Mouse (Mus musculus): Measurements from ENCODE around the gene Ahctf1.
"Not testable (repeated sequence)": the region's sequence is repeated elsewhere in the genome, so short reads cannot be mapped to it uniquely, and the experiment has no call there.

Ahctf1 gene

DNA sequence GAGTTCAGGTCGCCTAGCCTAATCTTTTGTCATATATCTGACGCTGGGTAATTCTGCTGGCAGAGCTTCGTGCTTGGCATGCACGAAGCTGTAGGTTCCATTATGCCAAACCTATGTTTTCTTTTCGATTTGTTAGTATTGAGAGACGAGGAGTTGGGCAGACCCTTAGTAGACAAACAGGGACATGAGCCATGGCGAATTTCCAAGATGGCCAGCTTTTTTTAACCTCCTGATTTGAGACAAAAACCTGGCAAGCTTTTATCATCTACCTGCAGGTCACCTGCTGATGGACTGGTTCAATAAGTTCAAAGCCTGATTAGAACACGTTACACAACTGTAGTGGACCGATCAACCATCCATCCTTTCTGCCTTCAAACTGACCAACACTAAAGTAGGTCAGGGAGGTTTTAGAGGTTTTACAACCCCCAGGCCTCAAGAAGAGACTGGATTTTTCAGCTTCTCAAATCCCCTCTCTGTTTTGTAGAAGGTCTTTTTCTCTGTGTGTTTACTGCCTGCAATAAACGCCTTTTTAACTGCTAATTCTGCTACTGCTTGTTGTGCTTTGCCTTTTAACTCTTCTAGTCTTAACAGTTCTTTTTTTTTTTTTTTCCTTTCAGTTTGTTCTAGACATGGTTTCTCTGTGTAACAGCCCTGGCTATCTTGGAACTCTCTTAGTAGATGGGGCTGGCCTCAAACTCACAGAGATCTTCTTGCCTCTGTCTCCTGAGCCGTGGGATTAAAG is 831 bp upstream of the Ahctf1 start:
- no peak for DNase-seq (ENCODE audit: low spot score)

DNA sequence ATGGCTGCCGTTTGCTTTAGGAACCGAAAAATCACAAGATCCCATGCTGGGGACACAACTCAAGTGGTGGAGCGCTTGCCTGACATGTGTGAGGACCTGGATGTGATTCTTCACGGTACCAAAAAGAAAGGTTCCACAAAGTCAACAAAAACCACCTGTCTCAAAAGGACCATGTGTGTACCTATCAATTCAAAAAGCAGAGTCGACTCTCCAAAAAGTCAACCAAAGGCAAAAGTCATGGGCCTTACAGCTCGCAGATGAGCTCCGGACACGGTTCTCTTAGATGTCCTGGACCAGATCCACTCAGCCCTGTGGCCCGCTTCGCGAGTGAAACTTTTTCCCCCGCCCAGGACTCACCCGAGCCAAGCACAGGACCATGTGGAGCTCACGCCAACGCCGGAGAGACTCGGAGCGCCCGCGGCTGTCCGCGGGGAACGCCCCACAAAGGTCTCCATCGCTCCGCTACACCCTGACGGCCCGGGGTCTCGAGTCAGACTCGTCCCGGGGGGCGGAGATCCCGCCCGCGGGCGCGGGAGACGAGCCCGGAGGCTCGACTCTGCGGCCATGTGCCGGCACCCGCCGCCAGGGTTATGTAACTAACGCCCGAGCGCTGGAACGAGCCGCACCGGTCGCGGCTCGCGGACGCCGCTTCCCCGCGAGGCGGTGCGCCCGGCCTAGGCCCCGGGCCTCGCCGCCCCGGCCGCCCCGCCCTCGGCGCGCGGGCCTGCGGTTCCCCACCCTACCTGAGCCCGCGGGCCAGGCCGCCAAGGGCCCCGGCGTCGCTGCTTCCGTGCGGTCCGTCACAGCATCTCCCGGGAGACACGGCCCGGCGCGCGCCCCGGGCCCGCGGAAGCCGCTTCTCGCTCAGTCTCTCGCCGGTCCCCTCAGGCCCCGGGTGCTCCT is 619 bp downstream of the Ahctf1 start, which contains the start of gene Gm10518:
TSS of gene Gm10518 (plus strand) at position 767 of the 903 bp plus-strand sequence.
- DNase-seq (ENCODE audit: low spot score), result peak; percentile 74

DNA sequence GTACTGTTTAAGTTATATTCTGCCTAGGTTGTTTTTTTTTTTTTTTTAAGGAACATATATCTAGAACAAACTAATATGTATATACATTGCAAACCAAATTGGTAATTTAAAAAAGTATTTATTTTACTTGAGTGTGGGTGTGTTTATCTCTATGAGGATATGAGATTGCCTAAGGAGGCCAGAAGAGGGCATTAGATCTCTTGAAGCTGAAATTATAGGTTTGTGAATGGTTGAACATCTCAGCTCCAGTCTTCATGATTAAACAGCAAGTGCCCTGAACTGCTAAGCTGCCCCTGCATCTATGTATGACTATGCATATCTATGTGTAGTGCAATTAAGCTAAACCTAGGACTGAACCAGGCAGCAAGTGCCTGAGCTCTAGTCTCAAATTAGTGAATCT is 4.7 kb downstream of the Ahctf1 start:
- no peak for DNase-seq (ENCODE audit: low spot score)

DNA sequence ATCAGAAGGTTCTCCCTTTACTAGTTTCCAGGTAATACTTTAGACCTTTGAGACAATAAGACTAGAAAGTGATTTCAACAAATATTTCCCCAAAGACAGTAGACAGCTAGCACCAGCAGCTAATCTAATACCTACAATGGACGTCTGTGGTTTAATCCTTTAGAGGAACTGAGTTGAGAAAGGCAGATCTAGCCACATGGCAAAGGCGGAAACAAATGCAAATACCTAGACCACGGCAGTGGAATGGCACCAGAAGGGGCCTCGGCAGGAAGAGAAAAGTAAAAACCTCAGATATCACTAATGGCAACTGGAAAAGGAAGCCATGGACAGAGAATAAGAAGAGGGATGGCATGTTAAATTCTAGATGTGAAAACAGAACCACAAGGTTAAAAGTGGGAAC is 16.2 kb downstream of the Ahctf1 start:
- DNase-seq (ENCODE audit: low spot score), result no peak

DNA sequence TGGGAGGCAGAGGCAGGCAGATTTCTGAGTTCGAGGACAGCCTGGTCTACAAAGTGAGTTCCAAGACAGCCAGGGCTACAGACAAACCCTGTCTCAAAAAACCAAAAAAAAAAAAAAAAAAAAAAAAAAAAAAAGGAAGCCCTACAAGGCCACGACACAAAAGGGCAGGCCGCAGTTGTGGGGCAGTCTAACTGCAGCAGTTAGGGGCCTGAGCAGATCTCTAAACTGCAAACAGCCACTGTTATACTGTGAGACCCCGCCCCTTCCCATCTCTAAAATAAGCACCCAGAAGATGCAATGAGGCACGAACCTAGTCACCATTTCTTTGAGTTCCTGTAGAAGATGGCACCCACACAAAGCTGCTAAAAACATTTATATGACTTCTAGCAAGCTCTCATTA is 18.0 kb downstream of the Ahctf1 start:
- no peak for DNase-seq (ENCODE audit: low spot score)

DNA sequence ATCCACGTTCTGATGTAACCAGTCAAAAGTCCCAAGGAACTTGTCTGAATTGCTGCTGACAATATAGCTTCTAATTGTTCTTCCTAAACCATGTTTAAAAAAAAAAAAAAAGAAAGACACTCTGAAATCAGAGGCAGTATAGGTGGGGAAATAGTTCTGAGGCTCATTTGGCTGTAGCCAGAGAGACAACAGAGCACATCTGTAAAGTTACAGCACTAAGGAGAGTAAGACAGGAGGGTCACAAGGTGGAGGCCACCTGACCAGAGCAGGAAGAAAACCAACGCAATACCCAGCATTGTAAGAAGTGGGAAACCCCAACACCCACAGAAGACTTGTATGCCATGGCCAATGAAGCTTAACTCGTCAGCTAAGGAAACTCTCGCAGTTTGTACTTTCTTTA is 19.4 kb downstream of the Ahctf1 start:
- no peak for DNase-seq (ENCODE audit: low spot score)

DNA sequence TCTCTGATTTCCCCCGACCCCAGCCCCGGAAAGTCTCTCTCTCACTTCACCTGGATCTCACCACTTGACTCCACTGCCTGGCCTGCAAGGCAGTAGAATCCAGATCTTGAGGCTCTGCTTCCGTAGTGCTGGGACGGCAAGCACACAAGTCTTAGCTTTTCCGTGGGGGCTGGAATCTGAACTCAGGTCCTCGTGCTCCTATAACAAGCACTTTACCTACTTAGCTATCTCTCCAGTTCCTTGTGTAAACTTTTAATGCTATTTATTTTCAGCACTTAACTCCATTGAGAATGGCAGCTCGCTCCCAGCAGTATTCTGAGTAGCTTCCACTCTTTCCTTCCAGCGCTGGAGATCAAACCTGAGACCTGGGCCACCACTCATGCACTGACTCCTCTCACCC is 26.6 kb downstream of the Ahctf1 start:
- DNase-seq (ENCODE audit: low spot score), result no peak

DNA sequence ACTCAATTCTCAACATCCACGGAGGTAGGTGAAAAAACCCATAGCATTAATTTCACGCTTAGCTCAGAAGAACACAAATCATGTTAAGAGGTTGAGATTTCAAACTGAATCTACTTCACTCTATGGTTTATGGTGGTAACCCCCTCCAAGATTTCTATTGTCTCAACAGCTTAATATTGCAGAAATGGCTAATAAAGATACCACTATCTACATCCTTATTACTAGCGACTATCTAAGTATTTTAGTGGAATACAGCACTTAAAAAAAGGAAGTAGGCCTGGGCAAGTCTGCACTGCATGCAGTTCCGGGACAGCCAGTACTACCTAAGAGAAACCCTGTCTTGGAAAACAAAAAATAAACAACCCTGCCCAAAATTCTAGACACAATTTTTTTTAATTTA is 42.9 kb downstream of the Ahctf1 start:
- DNase-seq (ENCODE audit: low spot score), result no peak

DNA sequence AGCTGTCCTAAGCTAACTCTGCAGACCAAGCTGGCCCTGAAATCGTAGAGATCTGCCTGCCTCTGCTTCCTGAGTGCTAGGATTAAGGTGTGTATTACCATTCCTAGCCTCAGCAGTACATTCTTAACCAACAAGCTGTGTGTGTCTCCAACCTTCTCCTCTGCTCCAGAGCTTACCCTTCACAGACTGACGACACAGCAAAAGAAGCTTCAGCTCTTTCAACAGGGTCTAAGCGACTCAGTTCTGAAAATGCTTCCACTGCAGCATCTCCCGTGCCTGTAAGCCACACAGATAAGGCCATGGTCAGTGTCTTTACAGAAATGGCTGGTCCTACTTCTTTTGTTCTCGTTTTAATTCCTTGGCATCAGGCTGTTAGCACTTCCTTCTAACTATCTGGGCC is 43.4 kb downstream of the Ahctf1 start:
- no peak for DNase-seq (ENCODE audit: low spot score)

DNA sequence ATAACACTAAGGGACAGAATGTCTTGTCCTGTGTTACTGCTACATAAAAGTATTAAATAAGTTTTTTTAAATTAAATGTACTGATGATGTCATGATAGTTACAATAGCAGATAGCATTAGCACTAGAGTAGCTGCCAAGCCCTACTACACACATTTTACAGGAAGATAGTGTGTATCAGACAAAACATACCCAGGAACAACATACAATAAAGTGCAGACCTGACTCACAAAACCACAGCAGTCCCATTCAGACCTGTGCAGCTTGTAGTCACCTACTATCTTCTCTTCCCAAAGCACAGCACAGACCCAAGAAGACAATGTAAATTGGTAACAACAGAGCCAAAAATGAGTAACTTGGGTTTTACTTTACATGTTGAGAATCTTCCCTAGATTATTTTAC is 47.0 kb downstream of the Ahctf1 start:
- DNase-seq (ENCODE audit: low spot score), result no peak

DNA sequence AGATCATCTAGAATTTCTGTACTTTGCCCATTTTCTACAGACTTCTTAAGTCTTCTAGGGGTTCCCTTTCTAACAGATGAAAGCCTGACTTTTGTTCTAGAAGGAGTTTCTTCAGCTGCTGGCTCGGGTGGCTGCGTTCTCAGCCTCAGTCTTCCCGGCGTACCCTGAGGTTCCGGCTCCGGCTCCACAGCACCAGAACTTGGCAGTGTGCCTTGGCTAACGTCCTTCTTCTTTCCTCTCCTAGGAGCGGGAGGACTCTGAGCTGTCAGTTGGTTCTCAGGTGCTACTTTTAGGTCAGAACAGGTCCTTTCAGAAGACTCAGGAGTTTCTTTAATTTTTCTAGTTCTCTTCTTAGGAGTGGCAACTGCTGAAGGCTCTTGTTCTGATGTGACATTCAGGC is 50.5 kb downstream of the Ahctf1 start:
- DNase-seq (ENCODE audit: low spot score), result no peak

DNA sequence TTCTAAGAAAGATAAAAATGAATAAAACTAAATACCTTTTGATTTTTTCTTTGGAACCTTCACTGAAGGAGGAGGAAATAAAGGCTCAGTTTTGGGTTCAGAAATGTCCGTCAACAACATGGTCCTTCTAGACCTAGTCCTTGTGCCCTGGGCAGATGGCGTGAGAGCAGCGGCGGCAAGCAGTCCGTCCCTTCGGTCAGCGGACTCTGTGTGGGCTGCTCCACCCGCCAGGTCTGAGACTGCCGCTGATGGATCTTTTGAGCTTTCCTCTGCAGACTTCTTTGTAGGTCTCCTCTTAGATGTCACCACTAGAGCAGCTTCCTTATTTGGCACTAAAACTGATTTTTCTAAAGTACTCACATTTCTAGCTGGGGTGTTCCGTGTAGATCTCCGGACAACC is 51.2 kb downstream of the Ahctf1 start:
- DNase-seq (ENCODE audit: low spot score), result no peak

DNA sequence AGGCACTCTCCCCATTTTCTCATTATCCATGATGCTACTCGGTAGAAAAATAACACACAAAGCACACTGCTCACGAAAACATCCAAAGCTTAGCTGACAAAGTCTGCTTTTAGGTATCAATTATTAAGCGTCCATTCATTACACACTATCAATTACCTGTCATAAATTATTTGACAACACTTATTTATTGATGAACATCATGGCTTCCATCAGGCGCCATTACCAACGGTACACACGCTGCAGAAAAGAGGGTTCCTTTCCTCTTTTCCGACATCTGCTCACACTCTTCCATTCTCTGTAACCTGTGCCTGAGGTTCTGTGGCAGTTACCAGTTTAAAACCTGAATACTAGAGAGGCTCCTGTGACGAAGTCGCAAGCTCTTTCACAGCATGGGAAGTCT is 58.3 kb downstream of the Ahctf1 start, which contains the start of gene Kif28:
TSS of gene Kif28 (minus strand) at position 101 of the 400 bp plus-strand sequence.
- DNase-seq (ENCODE audit: low spot score), result no peak

DNA sequence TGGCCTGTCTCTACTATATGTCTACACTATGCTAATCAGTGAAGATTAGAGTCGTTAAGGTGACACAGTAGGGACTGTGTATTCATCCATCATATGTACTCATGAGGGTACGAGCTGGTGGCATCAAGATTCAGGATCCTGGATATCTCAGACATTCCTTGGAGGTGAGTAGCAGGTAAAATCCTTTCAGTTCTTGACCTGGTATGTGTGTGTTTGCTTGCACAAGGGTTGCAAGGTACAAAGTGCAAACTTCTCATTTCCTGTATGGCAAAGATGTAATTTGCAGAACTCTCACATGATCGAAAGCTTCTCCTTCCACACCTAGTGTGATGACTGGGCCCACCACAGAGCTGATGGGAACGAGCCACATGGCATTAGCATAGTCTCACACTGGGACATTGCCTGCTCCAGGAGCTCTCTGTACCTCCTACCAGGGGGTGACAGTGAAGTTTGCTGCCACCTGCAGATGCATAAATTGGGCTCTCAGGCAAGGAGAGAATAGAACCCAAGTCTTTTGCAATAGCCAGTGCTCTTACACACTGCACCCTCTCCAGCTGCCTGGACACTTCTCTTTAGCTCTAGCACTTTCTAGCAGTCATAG is 59.8 kb downstream of the Ahctf1 start:
- no peak for DNase-seq (ENCODE audit: low spot score)

DNA sequence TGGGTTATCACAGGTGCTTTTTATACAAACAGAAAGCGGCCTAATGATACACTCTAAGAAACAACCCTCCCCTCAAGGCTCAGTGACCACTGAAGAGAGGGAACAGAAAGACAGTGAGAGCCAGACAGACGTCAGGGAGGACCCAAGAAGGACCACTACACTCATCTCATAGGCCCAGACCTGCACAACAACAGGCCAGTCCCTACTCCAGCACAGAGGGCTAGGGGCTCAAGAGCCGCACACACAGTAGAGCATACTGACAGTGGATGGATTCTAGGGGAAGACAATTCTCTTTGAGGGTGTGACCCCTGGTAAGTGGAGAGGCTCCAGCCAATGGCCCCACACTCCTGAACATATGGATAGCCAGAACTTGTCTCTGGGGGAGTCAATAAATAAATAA is 67.0 kb downstream of the Ahctf1 start:
- no peak for DNase-seq (ENCODE audit: low spot score)

DNA sequence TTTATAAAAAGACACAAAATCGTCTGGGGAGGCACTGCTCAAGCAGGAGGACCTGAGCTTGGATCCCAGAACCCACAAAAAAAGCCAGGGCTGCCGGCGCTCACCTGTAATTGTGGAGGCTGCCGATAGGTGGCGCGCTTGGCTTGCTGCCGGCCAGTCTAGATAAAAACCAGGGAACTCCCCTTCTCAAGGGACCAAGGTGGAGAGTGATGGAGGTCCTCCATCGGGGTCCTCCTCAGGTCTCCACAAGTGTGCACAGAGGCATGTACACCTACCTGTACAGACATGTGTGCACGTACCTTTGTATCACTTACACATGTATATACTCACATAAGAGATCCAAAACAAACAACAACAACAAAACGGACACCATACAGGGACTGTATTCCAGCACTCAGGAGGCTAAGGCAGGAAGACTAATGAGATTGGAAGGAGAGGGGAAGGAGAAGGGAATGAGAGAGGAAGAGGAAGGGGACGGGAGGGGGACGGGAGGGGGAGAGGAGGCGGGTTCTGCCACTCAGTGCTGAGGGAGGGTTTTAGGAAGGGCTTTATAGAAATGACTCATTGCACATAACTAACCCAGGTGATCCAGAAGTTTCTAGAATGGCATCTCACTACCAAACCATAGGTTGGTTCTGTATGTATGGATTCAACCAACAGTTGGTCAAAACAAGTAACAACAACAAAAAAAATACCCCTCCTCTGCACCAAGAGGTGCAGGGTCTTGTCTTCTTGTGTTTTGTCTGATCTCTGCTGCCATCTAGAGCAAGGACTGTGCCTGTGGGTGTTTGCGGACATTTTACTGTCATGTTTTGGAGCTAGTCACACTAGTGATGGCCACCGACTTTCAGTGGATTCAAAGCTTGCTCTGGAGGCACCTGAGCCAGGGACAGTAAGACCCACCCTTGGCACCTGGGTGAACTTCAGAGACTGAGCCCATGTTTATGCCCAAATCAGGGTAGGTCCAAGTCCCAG is 68.7 kb downstream of the Ahctf1 start:
- peak; percentile 24 for DNase-seq (ENCODE audit: low spot score)

DNA sequence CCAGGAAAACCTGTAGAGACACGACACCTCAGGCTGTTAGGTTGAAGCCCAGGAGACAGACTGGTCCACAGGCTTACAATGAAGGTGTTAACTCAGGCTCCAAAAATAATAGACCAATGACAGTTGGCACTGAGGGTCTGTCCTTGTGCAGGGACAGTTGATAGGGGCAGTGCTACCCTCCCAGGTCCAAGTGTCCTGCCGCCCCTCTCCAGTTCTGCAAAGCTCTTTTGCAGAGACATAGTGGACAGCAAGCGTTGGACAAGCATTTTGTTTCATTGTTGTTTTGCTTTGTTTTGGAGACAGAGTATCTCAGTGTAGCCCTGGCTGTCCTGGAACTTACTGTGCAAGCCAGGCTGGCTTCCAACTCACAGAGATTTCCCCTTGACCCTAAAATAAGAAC is 72.1 kb downstream of the Ahctf1 start:
- DNase-seq (ENCODE audit: low spot score), result no peak

DNA sequence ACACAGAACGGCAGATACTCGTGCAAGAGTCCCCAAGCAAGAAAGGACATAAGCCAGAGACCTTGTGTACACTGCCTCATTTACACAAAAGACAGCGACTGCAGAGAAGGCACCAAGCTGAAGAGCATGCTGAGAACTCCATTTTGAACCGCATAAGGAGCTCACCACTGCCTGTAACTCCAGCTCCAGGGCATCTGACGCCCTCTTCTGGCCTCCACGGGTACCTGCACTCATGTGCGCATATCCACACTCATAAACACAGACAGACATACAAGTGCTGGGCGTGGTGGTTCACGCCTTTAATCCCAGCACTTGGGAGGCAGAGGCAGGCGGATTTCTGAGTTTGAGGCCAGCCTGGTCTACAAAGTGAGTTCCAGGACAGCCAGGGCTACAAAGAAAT is 74.8 kb downstream of the Ahctf1 start:
- DNase-seq (ENCODE audit: low spot score), result no peak

DNA sequence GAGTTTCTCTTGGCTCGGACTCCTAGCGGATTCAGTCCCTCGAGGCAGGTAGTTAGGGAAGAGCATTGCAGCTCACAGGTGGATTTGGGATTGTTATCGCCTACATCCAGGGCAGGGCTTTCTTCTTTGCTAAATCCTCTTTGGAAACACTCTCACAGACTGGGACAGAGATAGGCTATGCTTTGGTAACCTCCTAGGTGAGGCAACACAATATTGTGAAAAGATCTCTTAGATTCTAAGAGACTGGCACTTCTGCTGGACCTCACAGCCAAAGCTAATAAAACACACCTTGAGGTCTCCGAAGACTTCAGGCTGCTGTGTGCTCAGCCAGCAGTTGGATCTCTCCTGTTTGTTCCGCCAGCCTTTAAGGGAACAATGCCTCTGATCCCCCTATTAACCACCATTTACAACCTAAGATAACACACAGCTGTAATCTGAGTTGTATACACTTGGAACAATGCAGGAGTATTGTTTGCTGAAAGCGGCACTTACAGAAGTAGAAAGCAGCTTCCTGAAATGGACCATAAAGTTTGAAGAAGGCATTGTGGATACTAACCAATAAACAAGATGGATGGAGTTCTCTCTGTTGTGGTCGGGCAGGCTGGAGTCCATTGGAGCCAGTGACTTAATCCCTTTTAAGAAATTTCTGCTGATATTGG is 80.5 kb downstream of the Ahctf1 start:
- no peak for DNase-seq (ENCODE audit: low spot score)

DNA sequence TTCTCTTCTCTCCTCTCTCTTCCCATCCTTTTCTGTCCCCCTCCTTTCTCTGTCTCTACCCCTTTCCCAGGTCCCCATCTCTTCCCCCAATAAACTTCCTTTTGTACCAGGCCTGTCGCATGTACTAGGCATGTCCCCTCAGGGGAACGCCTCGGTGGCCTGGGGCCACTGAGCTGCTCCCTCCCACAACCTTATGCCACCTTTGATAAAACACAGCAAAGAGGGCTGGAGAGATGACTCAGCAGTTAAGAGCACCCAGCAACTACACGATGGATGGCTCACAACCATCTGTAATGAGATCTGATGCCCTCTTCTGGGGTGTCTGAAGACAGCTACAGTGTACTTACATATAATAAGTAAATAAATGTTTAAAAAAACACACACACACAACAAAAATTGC is 87.7 kb downstream of the Ahctf1 start:
- no peak for DNase-seq (ENCODE audit: low spot score)

DNA sequence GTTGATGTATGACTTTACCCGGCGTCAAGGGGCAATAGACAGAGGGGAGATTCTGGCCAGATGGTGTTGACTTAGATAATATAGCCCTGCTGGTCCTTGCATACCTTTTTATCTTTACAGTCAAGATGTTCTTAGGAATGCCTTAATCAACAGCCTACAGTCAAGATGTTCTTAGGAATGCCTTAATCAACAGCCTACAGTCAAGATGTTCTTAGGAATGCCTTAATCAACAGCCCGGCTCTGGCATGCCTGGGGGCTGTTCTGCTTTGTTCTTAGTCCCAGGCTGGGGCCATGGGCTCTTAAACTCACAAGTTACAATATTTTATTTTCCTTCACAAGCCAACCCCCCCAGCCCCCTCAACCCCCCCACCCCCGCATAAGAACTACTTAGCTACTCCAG is 88.2 kb downstream of the Ahctf1 start:
- not testable (repeated sequence) for DNase-seq (ENCODE audit: low spot score)

Data from MN1 (cell line).